Mouse (Mus musculus) kidney, embryonic 16.5 days (tissue): Measurements from ENCODE around the gene Lpgat1. TPM values are rescaled to one million over a fixed set of nuclear protein-coding genes. Genes with fewer than 3 reads are reported as not detected.

Experiments
- ATAC-seq: fragments of 200-750 bp; cut with Nextera tagmentation; 2 replicates; pipeline ENCODE4 v1.8.0; 2017; ENCODE audit warnings: moderate TSS enrichment; ENCODE audit not compliant: low FRiP score, low TSS enrichment
- H3K27ac ChIP-seq: fragments of 300-500 bp; sonication (generic); 2 replicates; pipeline ENCODE4 v1.5.1; 2014; ENCODE audit warnings: low read length
- H3K27me3 ChIP-seq: fragments of 300-500 bp; sonication (generic); 2 replicates; pipeline ENCODE4 v1.6.1; 2014; ENCODE audit warnings: low read length, control low read depth, mixed read lengths; ENCODE audit not compliant: insufficient read depth
- H3K36me3 ChIP-seq: fragments of 300-500 bp; sonication (generic); 2 replicates; pipeline ENCODE4 v1.6.1; 2014; ENCODE audit warnings: low read length, control low read depth, mixed read lengths; ENCODE audit not compliant: insufficient read depth
- H3K4me1 ChIP-seq: fragments of 300-500 bp; sonication (generic); 2 replicates; pipeline ENCODE4 v1.6.1; 2014; ENCODE audit warnings: low read length, control low read depth, mixed read lengths; ENCODE audit not compliant: insufficient read depth
- H3K4me2 ChIP-seq: fragments of 300-500 bp; sonication (generic); replicated peaks from 2 replicates; pipeline ENCODE4 v1.6.1; 2014; ENCODE audit warnings: low read depth, low read length
- H3K4me3 ChIP-seq: fragments of 300-500 bp; sonication (generic); 2 replicates; pipeline ENCODE4 v1.5.1; 2014; ENCODE audit warnings: mild to moderate bottlenecking, low read length
- H3K9ac ChIP-seq: fragments of 300-500 bp; sonication (generic); replicated peaks from 2 replicates; pipeline ENCODE4 v1.6.1; 2014; ENCODE audit warnings: low read length
- H3K9me3 ChIP-seq: fragments of 300-500 bp; sonication (generic); 2 replicates; pipeline ENCODE4 v1.6.1; 2016; ENCODE audit warnings: low read length, control low read depth
- WGBS: fragments of 180-500 bp; shearing (Covaris S2); extraction: QIAGEN DNeasy Blood & Tissue Kit; methylation state at CpG from one replicate; pipeline ENCODE4 v1.1.7; 2014; 5-methylcytosine and 5-hydroxymethylcytosine counted together
- polyA plus RNA-seq: library from polyadenylated mRNA; unstranded; fragments of >200 nt; fragmentation: Nextera tagmentation; extraction: Ambion mirVana; gene quantifications from 2 replicates; pipeline ENCODE4 v1.2.1, GENCODE M21; 2015

Gene Lpgat1
- polyA plus RNA-seq, 1 experiment from 2014 or later = 13.6 TPM

DNA sequence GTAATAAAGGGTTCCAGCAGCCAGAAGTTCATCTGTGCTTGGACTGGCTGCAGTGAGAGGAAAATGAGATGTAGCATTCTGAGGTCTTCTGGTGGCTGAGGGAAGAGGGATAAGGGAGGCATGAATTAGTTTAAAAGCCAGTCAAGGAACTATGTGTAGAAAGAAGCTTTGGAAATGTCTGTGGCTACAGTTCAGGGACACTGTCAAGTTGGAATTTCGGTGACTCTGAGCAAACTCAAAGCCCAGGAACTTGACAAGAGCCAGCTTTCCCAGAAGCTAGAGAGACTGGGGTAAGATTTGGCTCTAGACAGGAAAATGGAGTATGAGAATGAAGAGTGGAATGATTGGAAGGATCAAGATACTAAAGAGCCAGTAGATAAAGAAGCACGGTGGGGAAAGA is 7.8 kb upstream of the Lpgat1 start:
- 76% methylated on average over 2 of the region's 2 CpGs for WGBS
- H3K4me3 ChIP-seq = no peak overlapping the region
- no peaks in the 10 kb centered on the region for H3K4me1 ChIP-seq
- ATAC-seq = no peak
- H3K4me2 ChIP-seq = no peak overlapping the region
- no peak overlapping the region for H3K27ac ChIP-seq
- H3K9ac ChIP-seq = no peak overlapping the region
- H3K27me3 ChIP-seq = no peaks in the 10 kb centered on the region
- H3K36me3 ChIP-seq = no peaks in the 10 kb centered on the region
- no peaks in the 10 kb centered on the region for H3K9me3 ChIP-seq

DNA sequence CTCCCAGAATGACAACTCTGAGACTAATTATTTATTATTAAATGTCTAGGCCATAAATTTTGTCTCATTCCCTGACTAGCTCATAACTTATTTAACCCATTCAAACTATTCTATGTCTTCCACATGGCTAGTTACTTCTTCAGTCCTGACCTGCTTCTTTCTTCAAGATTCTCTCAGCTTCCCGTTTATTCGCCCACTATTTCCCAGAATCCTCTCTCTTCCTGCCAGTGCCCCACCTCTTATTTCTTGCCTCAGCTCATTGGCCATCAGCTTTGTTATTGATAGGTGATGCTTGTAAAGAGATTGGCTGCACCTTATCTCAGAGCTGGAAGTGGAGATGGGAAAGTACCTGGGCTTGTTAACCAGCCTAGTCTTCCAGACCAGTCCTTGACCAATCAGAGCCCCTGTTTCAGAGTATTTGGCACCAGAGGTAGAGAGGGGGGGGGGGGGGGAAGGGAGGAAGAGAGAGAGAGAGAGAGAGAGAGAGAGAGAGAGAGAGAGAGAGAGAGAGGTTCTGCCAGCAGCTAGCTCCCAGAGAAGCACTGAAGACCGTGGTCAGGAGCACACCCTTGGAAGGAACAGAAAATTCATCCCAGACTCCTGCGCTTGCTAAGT is 5.3 kb upstream of the Lpgat1 start:
- WGBS = 85% methylated on average over 4 of the region's 4 CpGs

DNA sequence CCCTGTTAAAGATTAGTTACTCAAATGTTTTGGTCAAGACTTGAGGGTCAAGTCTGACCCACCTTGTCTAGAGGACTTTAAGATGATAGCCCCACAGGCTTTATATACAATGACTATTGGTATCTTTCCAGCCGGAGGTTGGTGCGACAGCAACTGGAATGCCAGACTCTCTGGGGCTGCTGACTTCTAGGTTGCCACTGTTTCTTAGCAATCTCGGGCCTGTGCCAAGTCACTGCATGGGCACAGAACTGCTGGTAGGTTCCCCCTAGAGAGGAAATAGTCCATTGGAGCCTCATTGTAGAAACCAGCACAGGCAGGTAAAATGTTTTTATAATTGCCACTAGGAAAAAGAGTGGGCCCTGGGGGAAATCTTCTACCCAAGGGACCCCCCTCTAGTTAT is 3.8 kb upstream of the Lpgat1 start:
- H3K4me2 ChIP-seq = no peak overlapping the region
- no peak overlapping the region for H3K9ac ChIP-seq
- no peaks in the 10 kb centered on the region for H3K9me3 ChIP-seq
- H3K36me3 ChIP-seq = no peaks in the 10 kb centered on the region
- H3K27me3 ChIP-seq = no peaks in the 10 kb centered on the region
- ATAC-seq = no peak
- no peak overlapping the region for H3K4me3 ChIP-seq
- no peak overlapping the region for H3K27ac ChIP-seq
- H3K4me1 ChIP-seq = peaks cover 7% of the 10 kb centered on the region
- WGBS = 90% methylated on average over 3 of the region's 3 CpGs

More for the DNA sequence above, 5.3 kb upstream of the Lpgat1 start:
- H3K4me1 ChIP-seq = peaks cover 6% of the 10 kb centered on the region
- H3K4me3 ChIP-seq = no peak overlapping the region
- H3K27me3 ChIP-seq = no peaks in the 10 kb centered on the region
- H3K9ac ChIP-seq = no peak overlapping the region
- H3K36me3 ChIP-seq = no peaks in the 10 kb centered on the region
- no peak for ATAC-seq
- H3K4me2 ChIP-seq = no peak overlapping the region
- H3K27ac ChIP-seq = no peak overlapping the region
- H3K9me3 ChIP-seq = no peaks in the 10 kb centered on the region

DNA sequence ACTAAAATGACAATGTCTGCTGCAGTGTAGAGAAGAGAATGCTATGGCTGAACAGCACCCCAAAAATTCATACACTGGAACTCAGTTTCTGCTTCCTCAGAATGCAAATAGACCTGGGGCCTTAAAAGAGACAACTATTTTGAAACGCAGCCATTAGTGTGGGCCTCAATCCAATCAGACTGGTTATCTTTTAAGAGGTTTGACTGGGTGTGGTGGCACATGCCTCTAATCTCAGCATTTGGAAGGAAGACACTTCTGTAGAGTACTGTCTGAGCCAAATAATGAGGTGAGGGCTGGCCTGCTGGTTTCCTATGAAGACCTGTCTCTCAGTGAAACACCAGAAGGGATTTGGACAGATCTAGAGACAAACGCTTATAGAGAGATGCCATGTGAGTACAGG is 2.5 kb upstream of the Lpgat1 start:
- Histone ChIP-seq H3K4me3 (no peak overlapping the region), H3K36me3 (no peaks in the 10 kb centered on the region), H3K9me3 (no peaks in the 10 kb centered on the region), H3K4me1 (peaks cover 14% of the 10 kb centered on the region), H3K4me2 (no peak overlapping the region), H3K27ac (no peak overlapping the region), H3K27me3 (no peaks in the 10 kb centered on the region), H3K9ac (no peak overlapping the region)
- no peak for ATAC-seq
- WGBS = 92% methylated on average over 2 of the region's 2 CpGs

DNA sequence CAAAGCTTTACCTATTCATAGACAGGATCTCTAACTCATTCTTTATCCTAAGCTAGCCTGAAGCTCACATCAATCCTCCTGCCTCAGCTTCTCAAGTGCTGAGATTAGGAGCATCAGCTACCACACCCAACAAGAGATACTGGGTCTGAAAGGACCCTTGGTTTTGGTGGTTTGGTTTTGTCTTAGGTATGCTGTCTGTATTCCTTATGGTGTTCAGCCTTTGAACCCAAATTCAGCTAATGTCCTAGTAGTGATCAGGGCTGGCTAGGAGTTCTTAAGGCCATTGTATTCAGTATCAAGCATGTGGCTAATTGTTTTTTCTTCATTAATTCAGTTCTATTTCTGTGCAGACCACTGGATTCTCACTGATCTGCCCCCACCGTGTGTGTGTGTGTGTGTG is 493 bp upstream of the Lpgat1 start:
- Histone ChIP-seq H3K9me3 (no peaks in the 10 kb centered on the region), H3K4me1 (peaks cover 22% of the 10 kb centered on the region), H3K27me3 (no peaks in the 10 kb centered on the region), H3K4me2 (peak overlapping the region; percentile 77), H3K36me3 (no peaks in the 10 kb centered on the region), H3K27ac (peak overlapping the region; percentile 90), H3K9ac (peak overlapping the region; percentile 95), H3K4me3 (peak overlapping the region; percentile 82)
- 0% methylated on average over 1 of the region's 1 CpGs for WGBS
- no peak for ATAC-seq

DNA sequence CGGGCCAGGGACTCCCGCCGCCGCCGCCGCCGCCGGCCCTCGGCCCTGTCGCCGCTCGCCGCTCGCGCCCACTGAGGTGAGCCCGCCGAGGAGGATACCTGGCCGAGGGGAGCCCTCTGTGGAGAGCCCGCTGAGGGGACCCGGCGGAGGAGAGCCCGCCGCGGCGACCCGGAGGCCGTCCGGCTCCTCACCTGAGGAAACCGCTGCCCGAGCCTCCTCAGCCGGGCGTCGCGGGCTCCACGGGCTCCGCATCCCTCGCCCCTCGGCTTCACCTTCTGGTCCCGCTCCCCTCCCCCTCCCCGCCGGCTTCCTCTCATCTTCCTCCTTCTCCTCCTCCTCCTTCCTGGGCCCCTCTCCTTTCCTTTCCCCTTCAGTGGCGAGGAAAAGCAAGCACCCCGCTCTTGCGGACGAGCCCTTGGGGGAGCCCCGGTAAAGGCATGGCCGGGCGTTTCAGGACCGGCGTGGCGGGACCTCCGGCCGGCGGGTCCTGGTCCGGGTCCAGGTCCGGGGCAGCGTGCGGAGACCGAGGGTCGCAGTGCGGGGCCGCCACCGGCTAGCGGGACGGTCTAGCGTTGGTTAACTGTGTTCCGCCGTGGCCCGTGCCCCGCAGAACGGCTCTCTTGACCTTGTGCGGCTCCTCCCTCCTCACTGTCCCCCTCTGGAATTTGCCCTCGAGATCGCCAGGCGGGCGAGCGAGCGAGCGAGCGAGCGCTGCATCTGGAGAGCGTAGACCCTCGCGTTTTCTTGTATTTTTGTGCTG is 1.1 kb downstream of the Lpgat1 start:
- Histone ChIP-seq H3K9me3 (no peaks in the 10 kb centered on the region), H3K27me3 (no peaks in the 10 kb centered on the region), H3K36me3 (0 out of 2 replicates have a peak, but pooled peaks cover 4% of the 10 kb centered on the region), H3K27ac (peak overlapping the region; percentile 90), H3K4me2 (peak overlapping the region; percentile 77), H3K9ac (peak overlapping the region; percentile 95), H3K4me3 (peak overlapping the region; percentile 82), H3K4me1 (peaks cover 22% of the 10 kb centered on the region)
- under 1% methylated on average over 69 of the region's 84 CpGs for WGBS
- ATAC-seq = peak; percentile 62

DNA sequence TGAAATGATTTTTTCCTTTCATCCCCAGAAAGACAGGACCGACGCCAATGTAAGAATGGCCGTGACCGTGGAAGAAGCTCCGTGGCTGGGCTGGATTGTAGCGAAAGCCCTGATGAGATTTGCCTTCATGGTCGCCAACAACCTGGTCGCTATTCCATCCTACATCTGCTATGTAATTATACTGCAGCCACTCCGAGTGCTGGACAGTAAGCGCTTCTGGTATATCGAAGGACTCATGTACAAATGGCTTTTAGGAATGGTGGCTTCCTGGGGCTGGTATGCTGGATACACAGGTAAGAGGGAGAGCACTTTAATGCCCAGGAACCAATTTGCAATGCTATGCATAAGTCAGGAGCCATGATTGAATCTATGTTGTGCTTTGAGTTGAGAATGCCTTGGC is 1.7 kb downstream of the Lpgat1 start:
- Histone ChIP-seq H3K27ac (peak overlapping the region; percentile 90), H3K9ac (peak overlapping the region; percentile 95), H3K4me2 (peak overlapping the region; percentile 77), H3K36me3 (0 out of 2 replicates have a peak, but pooled peaks cover 5% of the 10 kb centered on the region), H3K27me3 (no peaks in the 10 kb centered on the region), H3K9me3 (no peaks in the 10 kb centered on the region), H3K4me1 (peaks cover 22% of the 10 kb centered on the region), H3K4me3 (peak overlapping the region; percentile 82)
- ATAC-seq = no peak
- 13% methylated on average over 11 of the region's 11 CpGs for WGBS

DNA sequence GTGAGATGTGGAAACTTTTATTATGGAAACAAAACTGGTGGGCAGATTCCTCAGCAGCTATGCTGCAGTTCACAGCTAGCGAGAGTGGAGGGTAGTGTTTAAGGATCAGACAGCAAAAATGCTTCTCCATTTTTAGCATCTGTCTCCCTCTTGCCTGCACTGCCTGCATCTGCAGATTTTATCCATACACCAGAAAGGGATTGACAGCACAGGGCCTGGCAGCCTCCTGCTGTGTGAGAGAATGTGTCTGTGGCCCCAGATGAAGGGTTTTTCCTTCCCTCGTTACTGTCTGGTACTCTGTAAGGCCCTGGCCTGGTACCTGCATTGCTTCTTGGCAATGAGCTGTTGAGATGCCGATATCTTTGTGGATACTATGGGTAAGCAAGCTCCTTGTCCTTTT is 2.8 kb downstream of the Lpgat1 start:
- H3K36me3 ChIP-seq = peaks cover 9% of the 10 kb centered on the region; the same call in 1 of the 2 replicates
- H3K9ac ChIP-seq = no peak overlapping the region
- no peak overlapping the region for H3K4me3 ChIP-seq
- H3K4me1 ChIP-seq = peaks cover 22% of the 10 kb centered on the region
- no peaks in the 10 kb centered on the region for H3K9me3 ChIP-seq
- WGBS = 81% methylated on average over 3 of the region's 3 CpGs
- H3K4me2 ChIP-seq = no peak overlapping the region
- no peak overlapping the region for H3K27ac ChIP-seq
- ATAC-seq = no peak
- H3K27me3 ChIP-seq = no peaks in the 10 kb centered on the region

DNA sequence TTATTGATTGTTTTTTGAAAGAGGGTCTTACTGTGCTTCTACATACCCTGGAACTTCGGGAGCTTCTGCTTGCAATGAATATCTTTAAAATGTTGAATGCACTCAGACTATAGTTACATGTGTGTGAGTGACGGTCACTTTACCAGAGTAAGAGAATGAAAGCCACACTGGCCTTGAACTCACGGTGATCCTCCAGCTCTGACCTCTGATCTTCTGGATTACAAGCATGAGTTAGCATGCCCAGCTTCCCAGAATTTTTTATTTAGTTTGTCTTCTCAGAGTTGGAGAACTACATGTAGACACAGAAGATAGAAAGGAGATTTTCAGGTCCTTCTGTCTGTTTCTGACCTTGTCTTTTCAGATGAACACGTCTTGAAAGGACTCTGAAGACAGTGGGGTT is 5.1 kb downstream of the Lpgat1 start:
- no peak overlapping the region for H3K27ac ChIP-seq
- no peaks in the 10 kb centered on the region for H3K9me3 ChIP-seq
- 86% methylated on average over 4 of the region's 4 CpGs for WGBS
- H3K36me3 ChIP-seq = peaks cover 11% of the 10 kb centered on the region; the same call in 1 of the 2 replicates
- peaks cover 15% of the 10 kb centered on the region for H3K4me1 ChIP-seq
- H3K4me2 ChIP-seq = no peak overlapping the region
- no peaks in the 10 kb centered on the region for H3K27me3 ChIP-seq
- no peak overlapping the region for H3K9ac ChIP-seq
- H3K4me3 ChIP-seq = no peak overlapping the region
- ATAC-seq = no peak

DNA sequence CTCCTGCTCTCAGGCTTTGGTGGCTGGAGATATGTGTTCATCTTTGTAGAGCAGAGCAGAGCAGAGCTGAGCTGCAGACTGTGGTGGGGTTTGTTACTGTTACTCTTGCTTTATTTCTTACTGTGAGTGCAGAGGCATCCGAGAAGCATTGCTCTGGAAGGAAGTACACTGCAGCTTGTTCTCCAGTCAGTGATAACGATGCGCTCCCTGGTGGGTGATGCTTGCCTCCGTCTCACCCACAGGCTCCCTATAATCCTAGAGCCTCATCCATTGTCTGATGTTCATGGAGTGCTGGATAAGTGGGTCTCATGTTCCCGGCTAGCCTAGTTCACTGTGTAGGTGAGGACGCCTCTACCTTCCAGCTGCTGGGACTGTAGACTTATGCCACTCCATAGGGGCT is 6.0 kb downstream of the Lpgat1 start:
- Histone ChIP-seq H3K27me3 (no peaks in the 10 kb centered on the region), H3K4me3 (no peak overlapping the region), H3K36me3 (peaks cover 11% of the 10 kb centered on the region; the same call in 1 of the 2 replicates), H3K27ac (no peak overlapping the region), H3K4me2 (no peak overlapping the region), H3K4me1 (peaks cover 15% of the 10 kb centered on the region), H3K9ac (no peak overlapping the region), H3K9me3 (no peaks in the 10 kb centered on the region)
- ATAC-seq = no peak
- WGBS = 77% methylated on average over 6 of the region's 6 CpGs
